Mouse (Mus musculus) liver, embryonic 12.5 days (tissue): Measurements from ENCODE around the gene Pole3. TPM values are rescaled to one million over a fixed set of nuclear protein-coding genes. Genes with fewer than 3 reads are reported as not detected.

Experiments
- ATAC-seq: fragments of 200-750 bp; cut with Nextera tagmentation; 2 replicates; pipeline ENCODE4 v1.8.0; 2017; ENCODE audit warnings: moderate number of reproducible peaks, mild to moderate bottlenecking, moderate library complexity
- H3K27ac ChIP-seq: fragments of 300-500 bp; sonication (generic); 2 replicates; pipeline ENCODE4 v1.5.1; 2016; ENCODE audit warnings: mild to moderate bottlenecking
- H3K27me3 ChIP-seq: fragments of 300-500 bp; sonication (generic); replicated peaks from 2 replicates; pipeline ENCODE4 v1.6.1; 2016; ENCODE audit warnings: mild to moderate bottlenecking, moderate library complexity
- H3K36me3 ChIP-seq: fragments of 300-500 bp; sonication (generic); 2 replicates; pipeline ENCODE4 v1.6.1; 2016; ENCODE audit warnings: mild to moderate bottlenecking, moderate library complexity
- H3K4me1 ChIP-seq: fragments of 300-500 bp; sonication (generic); 2 replicates; pipeline ENCODE4 v1.6.1; 2016
- H3K4me2 ChIP-seq: fragments of 300-500 bp; sonication (generic); 2 replicates; pipeline ENCODE4 v1.6.1; 2016; ENCODE audit warnings: mild to moderate bottlenecking, moderate library complexity
- H3K4me3 ChIP-seq: fragments of 300-500 bp; sonication (generic); 2 replicates; pipeline ENCODE4 v1.5.1; 2016; ENCODE audit warnings: mild to moderate bottlenecking, moderate library complexity
- H3K9ac ChIP-seq: fragments of 300-500 bp; sonication (generic); 2 replicates; pipeline ENCODE4 v1.6.1; 2016; ENCODE audit warnings: mild to moderate bottlenecking, moderate library complexity
- H3K9me3 ChIP-seq: fragments of 300-500 bp; sonication (generic); replicated peaks from 2 replicates; pipeline ENCODE4 v1.6.1; 2016; ENCODE audit warnings: mild to moderate bottlenecking, moderate library complexity
- WGBS: fragments of 180-500 bp; shearing (Covaris S2); methylation state at CpG from one replicate; pipeline ENCODE4 v1.1.7; 2016; ENCODE audit not compliant: insufficient replicate concordance; 5-methylcytosine and 5-hydroxymethylcytosine counted together
- polyA plus RNA-seq: library from polyadenylated mRNA; unstranded; fragments of >200 nt; fragmentation: Nextera tagmentation; extraction: Ambion mirVana; gene quantifications from 2 replicates; pipeline ENCODE4 v1.2.1, GENCODE M21; 2016

Pole3 gene
- polyA plus RNA-seq, 1 experiment from 2014 or later, result 84.1 TPM

GRCm38 (mm10) chr4:62502969-62503368 is 21.9 kb downstream of the Pole3 start:
- Histone ChIP-seq H3K4me1 (peaks cover 37% of the 10 kb centered on the region), H3K27ac (peak overlapping the region; percentile 61), H3K9ac (no peak overlapping the region), H3K9me3 (no peaks in the 10 kb centered on the region), H3K4me2 (peak overlapping the region; percentile 84), H3K36me3 (peaks cover 24% of the 10 kb centered on the region), H3K27me3 (no peaks in the 10 kb centered on the region), H3K4me3 (0 out of 2 replicates have a peak overlapping the region, but pooled peaks have one; percentile 70)
- 59% methylated on average over 7 of the region's 7 CpGs for WGBS
- ATAC-seq, result no peak

- H3K4me2 ChIP-seq, result peak overlapping the region; percentile 84
- peak overlapping the region; percentile 64 for H3K27ac ChIP-seq
- WGBS, result 2% methylated on average over 38 of the region's 38 CpGs
- H3K9ac ChIP-seq, result peak overlapping the region; percentile 75
- ATAC-seq, result peak; percentile 88
- peaks cover 37% of the 10 kb centered on the region for H3K4me1 ChIP-seq
- peaks cover 16% of the 10 kb centered on the region for H3K36me3 ChIP-seq
- no peaks in the 10 kb centered on the region for H3K9me3 ChIP-seq
- H3K27me3 ChIP-seq, result no peaks in the 10 kb centered on the region
- peak overlapping the region; percentile 70 for H3K4me3 ChIP-seq
Observed at GRCm38 (mm10) chr4:62501964-62502732, 22.7 kb downstream of the Pole3 start.

GRCm38 (mm10) chr4:62501534-62501933 is 23.3 kb downstream of the Pole3 start:
- H3K4me2 ChIP-seq, result peak overlapping the region; percentile 84
- H3K9me3 ChIP-seq, result no peaks in the 10 kb centered on the region
- H3K27me3 ChIP-seq, result 0 out of 2 replicates have a peak, but pooled peaks cover 2% of the 10 kb centered on the region
- H3K4me3 ChIP-seq, result peak overlapping the region; percentile 70
- 3% methylated on average over 7 of the region's 7 CpGs for WGBS
- H3K9ac ChIP-seq, result peak overlapping the region; percentile 75
- peak overlapping the region; percentile 38 for H3K27ac ChIP-seq
- H3K4me1 ChIP-seq, result peaks cover 37% of the 10 kb centered on the region
- H3K36me3 ChIP-seq, result peaks cover 14% of the 10 kb centered on the region
- ATAC-seq, result peak; percentile 0; the same call in 1 of the 2 replicates

- no peak overlapping the region for H3K4me2 ChIP-seq
Observed at GRCm38 (mm10) chr4:62500799-62501198, 24.1 kb downstream of the Pole3 start.

GRCm38 (mm10) chr4:62496815-62497214 is 28.1 kb downstream of the Pole3 start:
- no peak for ATAC-seq
- no peak overlapping the region for H3K4me3 ChIP-seq
- no peak overlapping the region for H3K27ac ChIP-seq
- no peak overlapping the region for H3K4me2 ChIP-seq
- H3K9ac ChIP-seq, result no peak overlapping the region
- H3K4me1 ChIP-seq, result peaks cover 10% of the 10 kb centered on the region
- H3K27me3 ChIP-seq, result 0 out of 2 replicates have a peak, but pooled peaks cover 15% of the 10 kb centered on the region
- peaks cover 14% of the 10 kb centered on the region for H3K36me3 ChIP-seq
- no peaks in the 10 kb centered on the region for H3K9me3 ChIP-seq
- 59% methylated on average over 8 of the region's 8 CpGs for WGBS

More at GRCm38 (mm10) chr4:62500799-62501198, 24.1 kb downstream of the Pole3 start:
- Histone ChIP-seq H3K27ac (no peak overlapping the region), H3K36me3 (peaks cover 14% of the 10 kb centered on the region), H3K9me3 (no peaks in the 10 kb centered on the region), H3K9ac (no peak overlapping the region), H3K27me3 (0 out of 2 replicates have a peak, but pooled peaks cover 8% of the 10 kb centered on the region), H3K4me3 (no peak overlapping the region), H3K4me1 (peaks cover 34% of the 10 kb centered on the region)
- 67% methylated on average over 4 of the region's 4 CpGs for WGBS
- ATAC-seq, result no peak

- no peak overlapping the region for H3K9ac ChIP-seq
- H3K4me2 ChIP-seq, result no peak overlapping the region
- no peak overlapping the region for H3K4me3 ChIP-seq
- H3K27me3 ChIP-seq, result 0 out of 2 replicates have a peak, but pooled peaks cover 15% of the 10 kb centered on the region
- peaks cover 14% of the 10 kb centered on the region for H3K36me3 ChIP-seq
- no peak for ATAC-seq
- H3K27ac ChIP-seq, result no peak overlapping the region
- no peaks in the 10 kb centered on the region for H3K9me3 ChIP-seq
- WGBS, result 65% methylated on average over 8 of the region's 8 CpGs
- 0 out of 2 replicates have a peak, but pooled peaks cover 2% of the 10 kb centered on the region for H3K4me1 ChIP-seq
Observed at GRCm38 (mm10) chr4:62495946-62496345, 28.9 kb downstream of the Pole3 start.

GRCm38 (mm10) chr4:62494230-62494629 is 30.6 kb downstream of the Pole3 start:
- Histone ChIP-seq H3K27me3 (0 out of 2 replicates have a peak, but pooled peaks cover 15% of the 10 kb centered on the region), H3K9ac (no peak overlapping the region), H3K36me3 (peaks cover 8% of the 10 kb centered on the region), H3K4me3 (no peak overlapping the region), H3K9me3 (no peaks in the 10 kb centered on the region), H3K4me1 (no peaks in the 10 kb centered on the region), H3K4me2 (no peak overlapping the region), H3K27ac (no peak overlapping the region)
- no peak for ATAC-seq
- 44% methylated on average over 9 of the region's 9 CpGs for WGBS

- WGBS, result 71% methylated on average over 2 of the region's 2 CpGs
- 0 out of 2 replicates have a peak, but pooled peaks cover 15% of the 10 kb centered on the region for H3K27me3 ChIP-seq
- no peaks in the 10 kb centered on the region for H3K36me3 ChIP-seq
- H3K9me3 ChIP-seq, result no peaks in the 10 kb centered on the region
- H3K4me3 ChIP-seq, result no peak overlapping the region
- H3K4me2 ChIP-seq, result no peak overlapping the region
- H3K4me1 ChIP-seq, result 0 out of 2 replicates have a peak, but pooled peaks cover 3% of the 10 kb centered on the region
- no peak overlapping the region for H3K9ac ChIP-seq
- H3K27ac ChIP-seq, result no peak overlapping the region
- no peak for ATAC-seq
Observed at GRCm38 (mm10) chr4:62492682-62493081, 32.2 kb downstream of the Pole3 start.

GRCm38 (mm10) chr4:62487914-62488313 is 37.0 kb downstream of the Pole3 start:
- 0 out of 2 replicates have a peak, but pooled peaks cover 5% of the 10 kb centered on the region for H3K27me3 ChIP-seq
- 74% methylated on average over 2 of the region's 2 CpGs for WGBS
- no peaks in the 10 kb centered on the region for H3K36me3 ChIP-seq
- no peak overlapping the region for H3K4me3 ChIP-seq
- no peak overlapping the region for H3K4me2 ChIP-seq
- no peak for ATAC-seq
- no peak overlapping the region for H3K9ac ChIP-seq
- no peaks in the 10 kb centered on the region for H3K9me3 ChIP-seq
- no peak overlapping the region for H3K27ac ChIP-seq
- H3K4me1 ChIP-seq, result peaks cover 33% of the 10 kb centered on the region

GRCm38 (mm10) chr4:62487172-62487571 is 37.7 kb downstream of the Pole3 start:
- 82% methylated on average over 5 of the region's 5 CpGs for WGBS
- H3K36me3 ChIP-seq, result no peaks in the 10 kb centered on the region
- no peak for ATAC-seq

GRCm38 (mm10) chr4:62486162-62486696 is 38.6 kb downstream of the Pole3 start:
- no peak for ATAC-seq
- Histone ChIP-seq H3K27ac (peak overlapping the region; percentile 45), H3K36me3 (no peaks in the 10 kb centered on the region), H3K4me2 (peak overlapping the region; percentile 23; the same call in 1 of the 2 replicates), H3K27me3 (peaks cover 15% of the 10 kb centered on the region), H3K9me3 (no peaks in the 10 kb centered on the region), H3K4me3 (no peak overlapping the region), H3K4me1 (peaks cover 33% of the 10 kb centered on the region), H3K9ac (no peak overlapping the region)
- 86% methylated on average over 15 of the region's 15 CpGs for WGBS

More at GRCm38 (mm10) chr4:62487172-62487571, 37.7 kb downstream of the Pole3 start:
- Histone ChIP-seq H3K27me3 (peaks cover 5% of the 10 kb centered on the region), H3K4me2 (no peak overlapping the region), H3K9ac (no peak overlapping the region), H3K9me3 (no peaks in the 10 kb centered on the region), H3K27ac (no peak overlapping the region), H3K4me3 (no peak overlapping the region), H3K4me1 (peaks cover 33% of the 10 kb centered on the region)
